10 mouse cellular contexts compared by ENCODE assay signal in genomic region chr1:172481111-172481510, GRCm38 (mm10). TPM values are rescaled to one million over a fixed set of nuclear protein-coding genes. Genes with fewer than 3 reads are reported as not detected.
DNase-seq lines count a peak whose midpoint lies in the region; ATAC-seq and TF ChIP-seq lines count a peak whose summit lies in the region.
"Had no signal": no experiment of that assay in that cellular context is flagged by ENCODE, and none has a peak within 500 bp of the region (broad histone marks: within the 10 kb centered on the region; RNA-seq: fewer than 3 reads in every experiment).

No protein-coding gene starts in this region.

- no peaks in the 10 kb centered on the region for H3K9me3 ChIP-seq in kidney, embryonic 15.5 days (replicated peaks)
- no peaks in the 10 kb centered on the region for H3K9me3 ChIP-seq in embryonic facial prominence, embryonic 15.5 days (replicated peaks)
- no peaks in the 10 kb centered on the region for H3K9me3 ChIP-seq in limb, embryonic 10.5 days (replicated peaks)

- H3K79me2 ChIP-seq in myocyte (ENCODE audit: control insufficient read depth, insufficient read depth): no peaks in the 10 kb centered on the region

- peak overlapping the region; percentile 83 for H3K4me2 ChIP-seq in kidney, embryonic 15.5 days
- peak overlapping the region; percentile 74 for H3K4me2 ChIP-seq in embryonic facial prominence, embryonic 15.5 days (replicated peaks)
- H3K4me2 ChIP-seq in myocyte (ENCODE audit: low read depth): no peak overlapping the region

- WGBS in kidney, embryonic 15.5 days: 17% methylated on average over 13 of the region's 13 CpGs
- 17% methylated on average over 13 of the region's 13 CpGs for WGBS in embryonic facial prominence, embryonic 15.5 days
- WGBS in limb, embryonic 10.5 days: 20% methylated on average over 13 of the region's 13 CpGs

- H3K4me1 ChIP-seq in kidney, embryonic 15.5 days: peaks cover 48% of the 10 kb centered on the region
- peaks cover 45% of the 10 kb centered on the region for H3K4me1 ChIP-seq in embryonic facial prominence, embryonic 15.5 days
- H3K4me1 ChIP-seq in limb, embryonic 10.5 days: peaks cover 44% of the 10 kb centered on the region

- no peak for DNase-seq in kidney, adult 9 months
- peak; percentile 49 for DNase-seq in limb, embryonic 10.5 days (ENCODE audit: low spot score)
- DNase-seq in spleen, adult 18-20 months: no peak
- no peak for DNase-seq in right cerebral cortex, postnatal 14 days
- no peak for DNase-seq in thymus, postnatal 0 days (ENCODE audit: low spot score)

- TF ChIP-seq POLR2A in myocyte (IDR thresholded peaks at IDR 0.05; ENCODE audit: insufficient read length, low read depth): no peak

- peak overlapping the region; percentile 71 for H3K4me3 ChIP-seq in kidney, embryonic 15.5 days (replicated peaks)
- peak overlapping the region; percentile 55 for H3K4me3 ChIP-seq in embryonic facial prominence, embryonic 15.5 days (replicated peaks)
- peak overlapping the region; percentile 75 for H3K4me3 ChIP-seq in limb, embryonic 10.5 days
- H3K4me3 ChIP-seq in myocyte: peak overlapping the region; percentile 29

- no peaks in the 10 kb centered on the region for H3K27me3 ChIP-seq in kidney, embryonic 15.5 days
- H3K27me3 ChIP-seq in embryonic facial prominence, embryonic 15.5 days: no peaks in the 10 kb centered on the region
- H3K27me3 ChIP-seq in limb, embryonic 10.5 days (ENCODE audit: low read depth, poor library complexity, severe bottlenecking): no peaks in the 10 kb centered on the region
- no peaks in the 10 kb centered on the region for H3K27me3 ChIP-seq in myocyte (ENCODE audit: control insufficient read depth, insufficient read depth, insufficient read length)
- H3K27me3 ChIP-seq: CH12.LX had no signal

- peak overlapping the region; percentile 84 for H3K27ac ChIP-seq in kidney, embryonic 15.5 days
- H3K27ac ChIP-seq in embryonic facial prominence, embryonic 15.5 days (replicated peaks): peak overlapping the region; percentile 68
- H3K27ac ChIP-seq in limb, embryonic 10.5 days: peak overlapping the region; percentile 87
- H3K27ac ChIP-seq: left cerebral cortex, adult 2 months had no signal

- no peak overlapping the region for H3ac ChIP-seq in myocyte (ENCODE audit: control insufficient read depth, insufficient read length)

- peaks cover 7% of the 10 kb centered on the region; the same call in 1 of the 2 replicates for H3K36me3 ChIP-seq in kidney, embryonic 15.5 days
- no peaks in the 10 kb centered on the region for H3K36me3 ChIP-seq in embryonic facial prominence, embryonic 15.5 days
- H3K36me3 ChIP-seq in limb, embryonic 10.5 days: peaks cover 21% of the 10 kb centered on the region
- no peaks in the 10 kb centered on the region for H3K36me3 ChIP-seq in myocyte (ENCODE audit: control insufficient read depth, insufficient read depth)

- H3K9ac ChIP-seq in kidney, embryonic 15.5 days: peak overlapping the region; percentile 55; the same call in 1 of the 2 replicates
- no peak overlapping the region for H3K9ac ChIP-seq in embryonic facial prominence, embryonic 15.5 days

- no peak for ATAC-seq in kidney, embryonic 15.5 days (replicated peaks; ENCODE audit: low FRiP score)
- no peak for ATAC-seq in embryonic facial prominence, embryonic 15.5 days (ENCODE audit: insufficient number of reproducible peaks, low FRiP score, low TSS enrichment, low read depth)

TF ChIP-seq in myocyte, 11 proteins besides CTCF, POLR2A, EP300 and RAD21:
- no peak for TF ChIP-seq E2F4 (IDR thresholded peaks at IDR 0.05; ENCODE audit: insufficient read depth)
- TF ChIP-seq MYOG (IDR thresholded peaks at IDR 0.05; ENCODE audit: control insufficient read depth in 1 of 3, insufficient read depth in 1 of 3, insufficient read length in 2 of 3, low read depth in 2 of 3): no peak
- TF ChIP-seq MYOD1 (IDR thresholded peaks at IDR 0.05; ENCODE audit: control insufficient read depth in 1 of 3, insufficient read length in 2 of 3, low read depth in 2 of 3): no peak
- no peak for TF ChIP-seq USF1 (IDR thresholded peaks at IDR 0.05; ENCODE audit: low read depth)
- no peak for TF ChIP-seq SRF (IDR thresholded peaks at IDR 0.05; ENCODE audit: control insufficient read depth, insufficient read length, low read depth)
- no peak for TF ChIP-seq TCF3 (IDR thresholded peaks at IDR 0.05; ENCODE audit: insufficient read length, low read depth)
- TF ChIP-seq POLR2AphosphoS2 (IDR thresholded peaks at IDR 0.05; ENCODE audit: insufficient read length, low read depth): no peak
- no peak for TF ChIP-seq TCF12 (IDR thresholded peaks at IDR 0.05; ENCODE audit: insufficient read depth, poor library complexity, severe bottlenecking)
- no peak for TF ChIP-seq CEBPB (IDR thresholded peaks at IDR 0.05; ENCODE audit: insufficient read depth, poor library complexity, severe bottlenecking)
- no peak for TF ChIP-seq MAX (IDR thresholded peaks at IDR 0.05; ENCODE audit: low read depth)
- no peak for TF ChIP-seq REST (IDR thresholded peaks at IDR 0.05; ENCODE audit: insufficient read depth, insufficient read length)
TF ChIP-seq in myocyte: peak in this region for 0.

RNA-seq across cellular contexts. Expression of gene Igsf9, which starts 0.5 kb away (rescaled TPM):
- 45.0 and 46.0 TPM in 2 replicates for polyA plus RNA-seq in kidney, embryonic 15.5 days (2015; fragmentation: Nextera tagmentation; extraction: Ambion mirVana)
- polyA plus RNA-seq in embryonic facial prominence, embryonic 15.5 days (2015; fragmentation: Nextera tagmentation; extraction: Ambion mirVana): 58.4 and 61.0 TPM in 2 replicates
- 79.5 and 85.8 TPM in 2 replicates for polyA plus RNA-seq in limb, embryonic 10.5 days (2016; fragmentation: Nextera tagmentation; extraction: Ambion mirVana)
- polyA plus RNA-seq in myocyte (2012; fragmentation: generic; extraction: Trizol): 0.77 TPM
- polyA plus RNA-seq in thymus, postnatal 0 days (2015; fragmentation: Nextera tagmentation; extraction: Ambion mirVana): 2.4 and 2.5 TPM in 2 replicates

RNA-seq across cellular contexts. Expression of gene Slamf9, which starts 6.0 kb away (rescaled TPM):
- 0.73 and 1.1 TPM in 2 replicates for polyA plus RNA-seq in kidney, embryonic 15.5 days (2015; fragmentation: Nextera tagmentation; extraction: Ambion mirVana)
- 0.85 and 1.2 TPM in 2 replicates for polyA plus RNA-seq in embryonic facial prominence, embryonic 15.5 days (2015; fragmentation: Nextera tagmentation; extraction: Ambion mirVana)
- polyA plus RNA-seq in limb, embryonic 10.5 days (2016; fragmentation: Nextera tagmentation; extraction: Ambion mirVana): 0.18 TPM in 1 of 2 replicates, not detected in the other
- 4.7 TPM for polyA plus RNA-seq in myocyte (2012; fragmentation: generic; extraction: Trizol)
- 1.2 and 1.4 TPM in 2 replicates for polyA plus RNA-seq in thymus, postnatal 0 days (2015; fragmentation: Nextera tagmentation; extraction: Ambion mirVana)

RNA-seq across cellular contexts. Expression of gene Tagln2, which starts 18.7 kb away (rescaled TPM):
- 246 and 251 TPM in 2 replicates for polyA plus RNA-seq in kidney, embryonic 15.5 days (2015; fragmentation: Nextera tagmentation; extraction: Ambion mirVana)
- polyA plus RNA-seq in embryonic facial prominence, embryonic 15.5 days (2015; fragmentation: Nextera tagmentation; extraction: Ambion mirVana): 260 and 286 TPM in 2 replicates
- polyA plus RNA-seq in limb, embryonic 10.5 days (2016; fragmentation: Nextera tagmentation; extraction: Ambion mirVana): 77.0 and 84.6 TPM in 2 replicates
- polyA plus RNA-seq in myocyte (2012; fragmentation: generic; extraction: Trizol): 393 TPM
- polyA plus RNA-seq in thymus, postnatal 0 days (2015; fragmentation: Nextera tagmentation; extraction: Ambion mirVana): 151 and 180 TPM in 2 replicates

RNA-seq across cellular contexts. Expression of gene Cfap45, which starts 39.5 kb away (rescaled TPM):
- polyA plus RNA-seq in kidney, embryonic 15.5 days (2015; fragmentation: Nextera tagmentation; extraction: Ambion mirVana): 1.4 and 2.2 TPM in 2 replicates
- 12.2 and 18.7 TPM in 2 replicates for polyA plus RNA-seq in embryonic facial prominence, embryonic 15.5 days (2015; fragmentation: Nextera tagmentation; extraction: Ambion mirVana)
- 0.67 and 1.0 TPM in 2 replicates for polyA plus RNA-seq in limb, embryonic 10.5 days (2016; fragmentation: Nextera tagmentation; extraction: Ambion mirVana)
- polyA plus RNA-seq in myocyte (2012; fragmentation: generic; extraction: Trizol): not detected
- polyA plus RNA-seq in thymus, postnatal 0 days (2015; fragmentation: Nextera tagmentation; extraction: Ambion mirVana): 1.6 and 1.9 TPM in 2 replicates

Comparison
In these comparisons a context has a peak if more than half of its experiments do, and no peak if none do; other contexts are left out.
1. RNA of gene Igsf9, which starts 0.5 kb away (polyA plus RNA-seq): 79.5 to 85.8 TPM in limb, embryonic 10.5 days, 58.4 to 61.0 TPM in embryonic facial prominence, embryonic 15.5 days and 45.0 to 46.0 TPM in kidney, embryonic 15.5 days; 2.4 to 2.5 TPM in thymus, postnatal 0 days and 0.77 TPM in myocyte (single experiment); every median in the first group is over 10 times any median in the second.
2. Peak in every context shown above with its lines, with median percentiles within 50 percentile points of each other: H3K27ac ChIP-seq and H3K4me3 ChIP-seq.